Mouse (Mus musculus): ENCODE data around the gene Olfr1120.
"Not testable (repeated sequence)": the region's sequence is repeated elsewhere in the genome, so short reads cannot be mapped to it uniquely, and the experiment has no call there.

Olfr1120 gene

GRCm38 (mm10) chr2:87354515-87354914 lies at the start of gene Olfr1120:
Gene Olfr1120, plus strand, starts transcription at chr2:87354815.
- DNase-seq = no peak

- DNase-seq = no peak
Measured at GRCm38 (mm10) chr2:87307281-87307680, 47.3 kb upstream of the Olfr1120 start, which contains the start of gene Olfr1118. Gene Olfr1118, plus strand, starts transcription at chr2:87307581.

GRCm38 (mm10) chr2:87360121-87360520 lies 5.5 kb downstream of the Olfr1120 start:
- DNase-seq = not testable (repeated sequence)

DNA sequence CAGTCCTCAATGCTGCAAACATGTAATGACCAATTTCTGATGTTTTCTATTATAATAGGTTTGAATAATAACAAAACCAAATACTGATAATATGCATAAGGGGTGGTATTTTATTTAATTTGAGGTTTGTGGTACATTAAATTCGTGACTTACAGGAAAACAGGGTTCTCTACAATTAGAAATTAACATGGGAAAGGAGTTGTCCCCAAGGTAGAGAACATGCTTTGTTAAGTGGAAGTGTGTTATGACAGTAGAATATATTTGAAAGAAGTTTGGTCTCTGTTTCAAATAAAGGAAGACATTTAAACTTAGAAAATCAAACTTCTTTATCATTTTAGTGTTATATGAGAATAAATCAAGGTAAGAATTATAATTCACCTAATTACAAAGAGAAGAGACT lies 15.0 kb downstream of the Olfr1120 start, which contains the start of gene Olfr1121:
Gene Olfr1121, plus strand, starts transcription at position 301 of the 400 bp plus-strand sequence.
- DNase-seq = no peak

- DNase-seq = no peak
Measured at GRCm38 (mm10) chr2:87371726-87372125, 17.1 kb downstream of the Olfr1120 start.

- no peak for DNase-seq
Measured at GRCm38 (mm10) chr2:87383935-87384334, 29.3 kb downstream of the Olfr1120 start.

- no peak for DNase-seq
Measured at GRCm38 (mm10) chr2:87385549-87385948, 30.9 kb downstream of the Olfr1120 start, which contains the start of gene Olfr1122. Gene Olfr1122, plus strand, starts transcription at chr2:87385849.

DNA sequence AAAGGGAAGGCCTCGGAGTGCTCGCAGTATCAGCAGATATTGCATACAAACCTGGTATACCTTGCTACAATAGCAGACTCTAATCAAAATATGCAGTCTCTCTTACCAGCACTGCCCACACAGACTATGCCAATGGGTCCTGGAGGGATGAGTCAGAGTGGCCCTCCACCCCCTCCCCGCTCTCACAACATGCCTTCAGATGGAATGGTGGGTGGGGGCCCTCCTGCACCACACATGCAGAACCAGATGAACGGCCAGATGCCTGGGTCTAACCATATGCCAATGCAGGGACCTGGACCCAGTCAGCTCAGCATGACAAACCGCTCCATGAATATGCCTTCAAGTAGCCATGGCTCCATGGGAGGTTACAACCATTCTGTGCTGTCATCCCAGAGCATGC lies 39.0 kb downstream of the Olfr1120 start:
- DNase-seq = not testable (repeated sequence)

DNA sequence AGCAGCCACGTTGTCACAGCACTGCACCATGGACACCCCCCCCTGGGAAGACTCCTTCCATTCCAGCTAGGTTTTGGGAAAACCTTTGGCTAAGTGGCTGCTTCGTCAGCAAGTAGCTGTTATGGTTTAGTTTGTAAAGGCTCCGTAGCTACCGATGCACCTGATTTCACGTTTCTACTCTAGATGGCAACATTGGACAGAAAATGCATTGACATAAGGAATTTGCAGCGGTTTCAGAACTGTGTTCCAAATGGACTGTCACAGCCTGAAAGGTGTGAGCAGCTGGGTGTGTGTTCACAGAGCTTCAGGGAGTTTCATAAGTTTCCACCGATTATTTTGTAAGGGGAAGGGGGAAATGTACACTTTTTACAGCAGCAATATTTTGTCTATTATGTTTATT lies 40.1 kb downstream of the Olfr1120 start:
- DNase-seq = not testable (repeated sequence)

All from kidney, postnatal 36 days (tissue).